8 mouse cellular contexts compared by ENCODE assay signal in genomic region chrX:36644657-36645551, GRCm38 (mm10). TPM values are rescaled to one million over a fixed set of nuclear protein-coding genes. Genes with fewer than 3 reads are reported as not detected.
DNase-seq lines count a peak whose midpoint lies in the region; ATAC-seq lines count a peak whose summit lies in the region.

Gene Akap17b (minus strand): TSS chrX:36645395.

- peaks cover 6% of the 10 kb centered on the region; the same call in 1 of the 2 replicates for H3K4me1 ChIP-seq in hindbrain, embryonic 15.5 days (replicated peaks)

- H3K27ac ChIP-seq in hindbrain, embryonic 15.5 days (replicated peaks): peak within 1 kb of the TSS; percentile 86

- peak within 1 kb of the TSS; percentile 70 for H3K9ac ChIP-seq in hindbrain, embryonic 15.5 days

- ATAC-seq in hindbrain, embryonic 15.5 days (ENCODE audit: low FRiP score, low read depth): peak; percentile 97

- no peaks in the 10 kb centered on the region for H3K27me3 ChIP-seq in hindbrain, embryonic 15.5 days

- 24% methylated on average over 49 of the region's 60 CpGs for WGBS in hindbrain, embryonic 15.5 days

- no peaks in the 10 kb centered on the region for H3K36me3 ChIP-seq in hindbrain, embryonic 15.5 days

- peak within 1 kb of the TSS; percentile 56 for H3K4me2 ChIP-seq in hindbrain, embryonic 15.5 days

- peak; percentile 63 for DNase-seq in WW6 (ENCODE audit: low read depth, low spot score)
- DNase-seq in cerebellum, postnatal 36 days: peak; percentile 79 to 82
- peak; percentile 73 to 78 for DNase-seq in frontal cortex, postnatal 36 days (ENCODE audit: low spot score in 2 of 2)
- peak; percentile 75 to 82 for DNase-seq in layer of hippocampus, postnatal 36 days
- DNase-seq in lung, postnatal 25 days (ENCODE audit: low spot score): peak; percentile 90
- peak; percentile 63 for DNase-seq in retina, adult 2 months (ENCODE audit: low read depth, low spot score)
- DNase-seq in thymus, postnatal 25 days: peak; percentile 81

- peak within 1 kb of the TSS; percentile 70 for H3K4me3 ChIP-seq in hindbrain, embryonic 15.5 days

- H3K9me3 ChIP-seq in hindbrain, embryonic 15.5 days: no peaks in the 10 kb centered on the region

RNA-seq across cellular contexts. Expression of gene Akap17b, which starts in this region (rescaled TPM):
- polyA plus RNA-seq in hindbrain, embryonic 15.5 days (2015; fragmentation: Nextera tagmentation; extraction: Ambion mirVana): 6.1 and 6.3 TPM in 2 replicates
- 10 to 100 TPM in 1 of 2 experiments, 1 to 10 TPM in 1; 8.3 to 10.4 TPM for total RNA-seq in layer of hippocampus, postnatal 36 days (2021)

Comparison
In these comparisons a context has a peak if more than half of its experiments do, and no peak if none do; other contexts are left out.
1. Peak in every context shown above with its lines: DNase-seq, ATAC-seq, H3K4me3 ChIP-seq and H3K27ac ChIP-seq.